Comparison of ENCODE assay signal across 8 mouse cellular contexts in the genomic region with DNA sequence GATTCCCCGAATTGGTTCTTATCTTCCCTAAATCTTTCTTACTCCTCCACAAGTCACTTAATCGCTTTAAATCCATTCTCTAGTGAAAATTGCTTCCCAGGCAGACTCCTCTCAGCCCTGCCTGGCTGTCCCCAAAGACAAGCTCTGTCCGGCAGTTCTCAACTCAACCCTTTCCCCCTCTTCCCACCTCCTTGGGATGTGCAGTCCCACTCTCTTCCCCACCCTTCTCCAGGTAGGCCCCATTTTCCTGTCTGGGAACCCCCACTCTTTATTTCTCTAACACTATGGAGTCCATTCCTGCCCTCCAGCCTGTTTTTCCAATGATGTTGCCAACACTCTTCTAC. TPM values are rescaled to one million over a fixed set of nuclear protein-coding genes. Genes with fewer than 3 reads are reported as not detected.
DNase-seq lines count a peak whose midpoint lies in the region; ATAC-seq and TF ChIP-seq lines count a peak whose summit lies in the region.

No protein-coding gene starts in this region.

- H3K9me3 ChIP-seq in forebrain, postnatal 0 days (ENCODE audit: low read length) = no peaks in the 10 kb centered on the region
- no peaks in the 10 kb centered on the region for H3K9me3 ChIP-seq in liver, postnatal 0 days (ENCODE audit: low read length)

- H3K27ac ChIP-seq in heart, adult 2 months = peak overlapping the region; percentile 84
- H3K27ac ChIP-seq in forebrain, postnatal 0 days (ENCODE audit: low read depth, low read length) = peak overlapping the region; percentile 75; the same call in 1 of the 2 replicates
- H3K27ac ChIP-seq in liver, postnatal 0 days (ENCODE audit: low read depth) = peak overlapping the region; percentile 60

- no peak for TF ChIP-seq POLR2A in heart, adult 2 months (IDR thresholded peaks at IDR 0.05; ENCODE audit: insufficient read depth, low read depth, low read length)

- TF ChIP-seq CTCF in heart, adult 2 months (IDR thresholded peaks at IDR 0.05) = no peak
- TF ChIP-seq CTCF in forebrain, postnatal 0 days (IDR thresholded peaks at IDR 0.05; ENCODE audit: low read depth) = no peak
- no peak for TF ChIP-seq CTCF in liver, postnatal 0 days (IDR thresholded peaks at IDR 0.05; ENCODE audit: low read depth)

- WGBS in heart, adult 2 months = 1% methylated on average over 3 of the region's 3 CpGs
- 7% methylated on average over 3 of the region's 3 CpGs for WGBS in forebrain, postnatal 0 days
- 18% methylated on average over 3 of the region's 3 CpGs for WGBS in liver, postnatal 0 days (ENCODE audit: insufficient replicate concordance)

- H3K79me2 ChIP-seq in heart, adult 2 months (replicated peaks; ENCODE audit: control insufficient read depth, insufficient read depth, low read length) = peaks cover 6% of the 10 kb centered on the region

- ATAC-seq in forebrain, postnatal 0 days = no peak
- ATAC-seq in liver, postnatal 0 days = no peak

- peak overlapping the region; percentile 88 for H3K4me2 ChIP-seq in forebrain, postnatal 0 days (ENCODE audit: low read depth)
- H3K4me2 ChIP-seq in liver, postnatal 0 days (ENCODE audit: low read depth, low read length) = peak overlapping the region; percentile 88

- peak overlapping the region; percentile 92 for H3K9ac ChIP-seq in heart, adult 2 months (ENCODE audit: low read depth, low read length)
- H3K9ac ChIP-seq in forebrain, postnatal 0 days = peak overlapping the region; percentile 80
- H3K9ac ChIP-seq in liver, postnatal 0 days (replicated peaks) = peak overlapping the region; percentile 82

- H3K4me3 ChIP-seq in heart, adult 2 months = peak overlapping the region; percentile 69
- H3K4me3 ChIP-seq in forebrain, postnatal 0 days (ENCODE audit: low read depth, low read length) = peak overlapping the region; percentile 67
- H3K4me3 ChIP-seq in liver, postnatal 0 days (ENCODE audit: low read depth, low read length) = peak overlapping the region; percentile 73

- H3K4me1 ChIP-seq in heart, adult 2 months (ENCODE audit: control insufficient read depth, insufficient read depth, low read length) = peaks cover 25% of the 10 kb centered on the region
- peaks cover 31% of the 10 kb centered on the region for H3K4me1 ChIP-seq in forebrain, postnatal 0 days (ENCODE audit: insufficient read depth)
- H3K4me1 ChIP-seq in liver, postnatal 0 days (ENCODE audit: insufficient read depth) = peaks cover 43% of the 10 kb centered on the region

- H3K36me3 ChIP-seq in heart, adult 2 months (ENCODE audit: control insufficient read depth, insufficient read depth, low read length) = peaks cover 36% of the 10 kb centered on the region
- no peaks in the 10 kb centered on the region for H3K36me3 ChIP-seq in forebrain, postnatal 0 days (ENCODE audit: insufficient read depth)
- no peaks in the 10 kb centered on the region for H3K36me3 ChIP-seq in liver, postnatal 0 days (replicated peaks; ENCODE audit: insufficient read depth, low read length)

- H3K27me3 ChIP-seq in heart, adult 2 months (ENCODE audit: control insufficient read depth, insufficient read depth, low read length) = no peaks in the 10 kb centered on the region
- H3K27me3 ChIP-seq in forebrain, postnatal 0 days (ENCODE audit: insufficient read depth, low read length) = no peaks in the 10 kb centered on the region
- no peaks in the 10 kb centered on the region for H3K27me3 ChIP-seq in liver, postnatal 0 days (ENCODE audit: insufficient read depth, low read length)

- no peak for TF ChIP-seq EP300 in heart, adult 2 months (IDR thresholded peaks at IDR 0.05; ENCODE audit: insufficient read depth, low read depth, low read length)
- TF ChIP-seq EP300 in liver, postnatal 0 days (IDR thresholded peaks at IDR 0.05; ENCODE audit: low read depth) = no peak

- intact Hi-C loops in heart, adult 2 months (cut with DNase I) = loop anchor here (2.0 to 10.0 kb wide), 2 partner anchors 48 to 328 kb away; a partner anchor contains a TSS
- intact Hi-C loops in heart, postnatal 14 days (cut with DNase I) = no loop called here

- DNase-seq in heart, adult 2 months = no peak
- DNase-seq in heart, postnatal 14 days = no peak
- peak; percentile 12 for DNase-seq in CD4-positive helper T cell, adult 2 months (ENCODE audit: low read depth, low spot score)
- DNase-seq in forebrain, postnatal 0 days = no peak
- DNase-seq in liver, postnatal 0 days = no peak
- no peak for DNase-seq in adrenal gland, postnatal 25 days
- DNase-seq in cerebellum, postnatal 36 days = no peak
- DNase-seq in adrenal gland, postnatal 4 days (ENCODE audit: low spot score in 2 of 2) = no peak

RNA-seq across cellular contexts. Expression of a gene that starts 9.3 kb away (rescaled TPM):
- 100 to 1,000 TPM; 202 to 218 TPM for total RNA-seq in heart, adult 2 months (2021)
- 154 and 242 TPM in 2 replicates for polyA plus RNA-seq in heart, adult 2 months (2012; rRNA removed)
- 100 to 1,000 TPM; 265 to 267 TPM for total RNA-seq in heart, postnatal 14 days (2021)
- total RNA-seq in forebrain, postnatal 0 days (2014; rRNA removed) = 284 and 301 TPM in 2 replicates
- 374 and 392 TPM in 2 replicates for polyA plus RNA-seq in forebrain, postnatal 0 days (2015; fragmentation: Nextera tagmentation; extraction: Ambion mirVana)
- polyA plus RNA-seq in liver, postnatal 0 days (2015; fragmentation: Nextera tagmentation; extraction: Ambion mirVana) = 50.9 and 52.8 TPM in 2 replicates
- total RNA-seq in adrenal gland, postnatal 25 days (2021) = 90.9 and 131 TPM in 2 replicates
- total RNA-seq in adrenal gland, postnatal 4 days (2021) = 100 to 1,000 TPM; 173 to 180 TPM

RNA-seq across cellular contexts. Expression of a gene that starts 47.6 kb away (rescaled TPM):
- total RNA-seq in heart, adult 2 months (2021) = 10 to 100 TPM; 29.4 to 32.5 TPM
- 102 and 105 TPM in 2 replicates for polyA plus RNA-seq in heart, adult 2 months (2012; rRNA removed)
- total RNA-seq in heart, postnatal 14 days (2021) = 10 to 100 TPM; 39.1 to 40.7 TPM
- total RNA-seq in forebrain, postnatal 0 days (2014; rRNA removed) = 1.6 and 2.4 TPM in 2 replicates
- polyA plus RNA-seq in forebrain, postnatal 0 days (2015; fragmentation: Nextera tagmentation; extraction: Ambion mirVana) = 2.8 and 3.3 TPM in 2 replicates
- 23.5 and 26.1 TPM in 2 replicates for polyA plus RNA-seq in liver, postnatal 0 days (2015; fragmentation: Nextera tagmentation; extraction: Ambion mirVana)
- total RNA-seq in adrenal gland, postnatal 25 days (2021) = 51.5 and 63.3 TPM in 2 replicates
- 10 to 100 TPM; 45.2 to 45.6 TPM for total RNA-seq in adrenal gland, postnatal 4 days (2021)
